Mouse (Mus musculus) bone marrow macrophage, adult 2 months (primary cell): ENCODE data around the gene Kcnk5. TPM values are rescaled to one million over a fixed set of nuclear protein-coding genes. Genes with fewer than 3 reads are reported as not detected.

Experiments used
- H3K27ac ChIP-seq: 2 replicates; pipeline ENCODE4 v1.5.1; 2012; ENCODE audit warnings: low read depth, low read length; ENCODE audit not compliant: insufficient read depth
- H3K4me1 ChIP-seq: 2 replicates; pipeline ENCODE4 v1.6.1; 2012; ENCODE audit warnings: low read length; ENCODE audit not compliant: control insufficient read depth, insufficient read depth
- H3K4me3 ChIP-seq: 2 replicates; pipeline ENCODE4 v1.5.1; 2012; ENCODE audit warnings: mild to moderate bottlenecking, low read length, moderate library complexity; ENCODE audit not compliant: insufficient read depth
- CTCF ChIP-seq: IDR thresholded peaks from 2 replicates; pipeline ENCODE4 v1.5.1; 2012; ENCODE audit warnings: low read depth, mild to moderate bottlenecking, low read length, moderate library complexity
- POLR2A ChIP-seq: IDR thresholded peaks from 2 replicates; pipeline ENCODE4 v1.6.1; 2012; ENCODE audit warnings: mild to moderate bottlenecking, low read depth, low read length, borderline replicate concordance
- polyA plus RNA-seq: library from polyadenylated mRNA; stranded (reverse); fragments of >200 nt; gene quantifications from 2 replicates; pipeline ENCODE4 v1.2.4, GENCODE M21; 2012; ENCODE audit not compliant: missing spikeins, insufficient read depth, insufficient read length

The Kcnk5 gene
- 0.16 and 0.45 TPM in 2 replicates for polyA plus RNA-seq

DNA sequence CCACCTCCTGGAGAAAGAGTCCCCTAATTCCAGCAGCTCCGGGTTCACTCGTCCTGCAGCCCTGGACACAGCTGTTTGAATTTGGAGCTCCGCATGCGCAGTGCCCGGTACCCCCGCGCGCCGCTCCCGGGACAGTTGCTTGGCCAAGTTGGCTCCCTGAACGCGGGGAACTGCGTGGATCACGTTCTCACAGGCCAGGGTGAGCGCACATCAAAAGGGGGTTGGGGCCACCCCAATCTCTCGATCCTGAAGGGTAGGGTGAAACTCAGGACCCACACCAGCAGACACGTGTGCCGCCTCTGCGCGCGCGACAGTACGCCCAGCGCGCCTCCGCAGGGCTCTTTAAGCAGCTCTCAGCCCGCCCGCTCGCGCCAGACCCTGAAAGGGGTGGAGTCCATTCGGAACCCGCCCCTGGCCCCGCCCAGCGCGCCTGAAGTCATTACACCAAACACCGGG lies at the start of gene Kcnk5:
Kcnk5 (minus strand) TSS at position 344 of the 456 bp plus-strand sequence.
- Histone ChIP-seq H3K4me1 (peaks cover 7% of the 10 kb centered on the region; the same call in 1 of the 2 replicates), H3K4me3 (peak within 1 kb of the TSS; percentile 61), H3K27ac (no peak within 1 kb of the TSS)
- no peak for TF ChIP-seq POLR2A
- no peak for TF ChIP-seq CTCF

DNA sequence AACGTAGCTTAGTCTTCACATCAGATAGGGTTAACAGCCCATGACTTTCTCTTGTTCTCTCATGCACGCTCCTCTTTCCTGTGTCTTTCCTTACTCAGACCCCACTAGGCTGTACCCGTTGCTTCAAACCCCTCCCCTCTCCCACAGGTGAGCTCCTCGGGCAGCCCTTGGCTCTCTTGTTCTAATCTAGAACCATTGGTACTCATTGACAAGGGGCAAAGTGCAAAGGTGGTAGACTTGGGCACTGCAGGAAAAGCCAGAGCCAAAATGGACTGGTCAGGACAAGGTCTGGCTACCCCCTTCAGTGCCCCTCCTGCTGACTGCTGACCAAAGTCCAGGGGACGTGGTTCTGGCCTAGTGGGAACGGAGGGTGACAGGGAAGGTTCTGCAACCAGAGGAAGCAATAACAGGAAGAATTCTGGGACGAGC lies 48.5 kb upstream of the Kcnk5 start:
- no peak overlapping the region for H3K4me3 ChIP-seq
- no peaks in the 10 kb centered on the region for H3K4me1 ChIP-seq
- no peak for TF ChIP-seq CTCF
- TF ChIP-seq POLR2A, result no peak
- H3K27ac ChIP-seq, result no peak overlapping the region

DNA sequence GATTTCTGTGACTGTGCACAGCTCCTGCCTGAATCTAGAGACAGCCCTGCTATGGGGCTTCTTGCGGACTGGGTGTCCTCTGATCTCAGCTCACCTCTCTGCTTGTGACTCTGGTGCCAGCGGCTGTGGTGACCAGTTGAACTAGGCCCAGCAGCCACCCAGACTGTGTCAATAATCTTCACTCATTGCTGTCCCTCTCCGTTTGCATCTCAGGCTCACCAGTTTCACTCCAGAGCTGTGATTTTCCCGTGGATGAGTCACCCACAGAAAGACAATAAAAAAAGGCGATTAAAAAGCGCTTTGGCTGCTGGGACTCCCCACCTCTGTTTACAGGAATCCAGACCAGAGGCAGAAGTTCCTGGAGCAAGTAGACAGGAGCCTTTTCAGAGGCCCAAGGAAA lies 47.8 kb upstream of the Kcnk5 start:
- no peak overlapping the region for H3K27ac ChIP-seq
- H3K4me3 ChIP-seq, result no peak overlapping the region
- no peaks in the 10 kb centered on the region for H3K4me1 ChIP-seq
- no peak for TF ChIP-seq CTCF
- no peak for TF ChIP-seq POLR2A

DNA sequence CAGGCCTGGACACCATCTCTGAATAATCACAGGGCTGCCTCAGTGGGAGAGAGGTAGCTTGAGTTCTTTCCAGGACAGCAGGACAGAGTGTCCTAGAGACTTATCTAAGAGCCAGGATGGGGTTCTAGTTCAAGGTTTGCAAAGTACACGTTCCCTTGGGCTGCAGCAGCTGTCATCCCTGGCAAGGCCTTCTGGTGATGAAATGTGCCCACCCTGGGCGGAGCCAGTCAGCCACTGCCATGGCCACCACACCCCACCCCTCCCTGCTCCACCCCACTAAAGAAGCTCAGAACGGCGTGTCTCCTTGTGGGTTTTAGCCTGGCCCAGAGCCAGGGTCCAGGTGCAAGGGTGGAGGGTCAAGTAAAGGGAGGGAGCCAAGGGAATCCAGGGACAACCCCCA lies 46.7 kb upstream of the Kcnk5 start:
- no peak overlapping the region for H3K4me3 ChIP-seq
- no peak overlapping the region for H3K27ac ChIP-seq
- no peaks in the 10 kb centered on the region for H3K4me1 ChIP-seq
- TF ChIP-seq POLR2A, result no peak
- no peak for TF ChIP-seq CTCF

- TF ChIP-seq POLR2A (no peak), CTCF (no peak)
- no peak overlapping the region for H3K4me3 ChIP-seq
- no peak overlapping the region for H3K27ac ChIP-seq
- H3K4me1 ChIP-seq, result no peaks in the 10 kb centered on the region
Measured at GRCm38 (mm10) chr14:20226982-20227381, 45.4 kb upstream of the Kcnk5 start.

DNA sequence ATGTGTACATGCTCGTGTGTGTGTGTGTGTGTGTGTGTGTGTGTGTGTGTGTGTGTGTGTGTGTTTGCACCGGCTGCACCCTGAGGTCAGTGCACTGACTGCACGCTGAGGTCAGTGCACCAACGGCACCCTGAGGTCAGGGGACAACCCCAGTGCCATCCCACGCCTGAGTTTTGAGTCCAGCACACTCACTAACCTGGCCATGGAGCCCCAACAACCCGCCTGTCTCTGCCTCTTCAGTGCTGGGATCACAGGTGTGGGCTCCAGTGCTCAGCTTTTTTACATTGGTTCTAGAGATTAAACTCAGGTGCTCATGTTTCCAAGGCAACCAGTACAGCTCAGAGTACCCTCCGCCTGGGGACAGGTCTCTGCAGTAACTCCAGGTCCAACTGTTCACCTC lies 44.9 kb upstream of the Kcnk5 start:
- no peaks in the 10 kb centered on the region for H3K4me1 ChIP-seq
- no peak for TF ChIP-seq CTCF
- no peak overlapping the region for H3K4me3 ChIP-seq
- H3K27ac ChIP-seq, result no peak overlapping the region

DNA sequence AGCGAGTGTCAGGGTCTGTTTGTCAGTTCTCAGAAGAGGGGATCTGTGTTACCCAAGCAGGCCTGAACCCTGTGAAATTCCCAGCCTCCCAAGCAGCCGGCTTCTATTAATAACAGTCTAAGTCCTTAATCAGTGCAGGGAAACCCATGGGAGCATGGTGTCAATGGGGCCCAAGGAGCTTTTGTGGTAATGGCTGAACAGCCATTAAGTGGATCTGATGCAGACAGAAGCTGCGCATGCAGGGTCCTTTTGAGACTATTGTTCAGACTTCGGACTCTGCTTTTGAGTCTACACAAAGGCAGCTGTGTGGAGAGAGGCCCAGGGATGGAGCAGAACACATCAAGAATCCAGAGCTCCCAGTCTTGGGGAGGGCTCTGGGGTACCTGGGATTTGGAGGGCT lies 43.9 kb upstream of the Kcnk5 start:
- no peaks in the 10 kb centered on the region for H3K4me1 ChIP-seq
- TF ChIP-seq CTCF, result no peak
- no peak for TF ChIP-seq POLR2A
- H3K27ac ChIP-seq, result no peak overlapping the region
- no peak overlapping the region for H3K4me3 ChIP-seq

- H3K4me1 ChIP-seq, result no peaks in the 10 kb centered on the region
- H3K27ac ChIP-seq, result no peak overlapping the region
- no peak for TF ChIP-seq CTCF
- TF ChIP-seq POLR2A, result no peak
- H3K4me3 ChIP-seq, result no peak overlapping the region
Measured at GRCm38 (mm10) chr14:20224576-20225218, 43.1 kb upstream of the Kcnk5 start.

DNA sequence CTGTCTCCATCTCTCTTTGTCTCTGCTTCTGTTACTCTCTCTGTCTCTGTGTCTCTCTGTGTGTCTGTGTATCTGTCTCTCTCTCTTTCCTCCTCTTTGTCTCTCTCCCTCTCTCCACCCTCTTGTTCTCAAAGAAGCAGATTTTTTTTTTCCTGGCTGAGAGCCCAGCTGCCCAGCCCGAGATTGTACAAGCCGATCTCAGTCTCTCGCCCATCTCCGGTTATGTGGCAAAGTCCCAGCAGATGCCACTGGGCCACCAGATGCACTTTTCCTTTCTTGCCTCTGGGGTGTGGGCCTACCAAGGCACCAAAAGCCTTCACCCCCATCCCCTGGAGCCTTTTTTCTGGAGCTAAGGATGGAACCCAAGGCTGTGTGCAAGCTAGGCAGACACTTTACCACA lies 42.6 kb upstream of the Kcnk5 start:
- H3K27ac ChIP-seq, result no peak overlapping the region
- no peak overlapping the region for H3K4me3 ChIP-seq
- TF ChIP-seq CTCF (no peak), POLR2A (no peak)
- no peaks in the 10 kb centered on the region for H3K4me1 ChIP-seq

DNA sequence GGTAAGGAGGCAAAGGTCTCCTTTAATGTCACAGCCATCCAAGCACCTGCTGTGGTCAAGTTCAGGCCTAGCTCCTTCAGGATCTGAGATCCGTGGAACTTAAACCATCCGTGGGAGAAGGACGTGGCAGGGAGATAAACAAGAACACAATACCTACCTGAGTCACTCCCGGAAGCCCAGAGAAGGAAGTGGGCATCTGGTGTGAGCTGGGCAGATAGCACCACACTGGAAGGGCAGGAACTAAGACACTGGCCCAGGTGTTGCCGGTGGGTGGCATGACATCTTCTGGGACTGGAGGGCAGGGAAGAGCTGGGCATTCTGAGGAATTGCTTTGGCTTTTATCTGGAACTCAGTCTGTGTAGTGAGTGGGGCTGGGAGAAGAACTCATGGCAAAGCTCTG lies 41.6 kb upstream of the Kcnk5 start:
- Histone ChIP-seq H3K4me1 (no peaks in the 10 kb centered on the region), H3K4me3 (no peak overlapping the region), H3K27ac (no peak overlapping the region)
- TF ChIP-seq CTCF, result no peak
- TF ChIP-seq POLR2A, result no peak

GRCm38 (mm10) chr14:20221083-20221482 lies 39.5 kb upstream of the Kcnk5 start:
- H3K4me3 ChIP-seq, result no peak overlapping the region
- TF ChIP-seq POLR2A, result no peak
- no peak for TF ChIP-seq CTCF

More at GRCm38 (mm10) chr14:20221083-20221482, 39.5 kb upstream of the Kcnk5 start:
- no peak overlapping the region for H3K27ac ChIP-seq
- H3K4me1 ChIP-seq, result no peaks in the 10 kb centered on the region
